In genomic region chr19:32476016-32476711, GRCm38 (mm10) we compare ENCODE assay signal across 19 mouse cellular contexts. TPM values are rescaled to one million over a fixed set of nuclear protein-coding genes. Genes with fewer than 3 reads are reported as not detected.
DNase-seq lines count a peak whose midpoint lies in the region; ATAC-seq lines count a peak whose summit lies in the region.
"Had no signal": no experiment of that assay in that cellular context is flagged by ENCODE, and none has a peak within 500 bp of the region (broad histone marks: within the 10 kb centered on the region; RNA-seq: fewer than 3 reads in every experiment).

No protein-coding gene starts in this region.

- WGBS in kidney, embryonic 15.5 days, result 78% methylated on average over 12 of the region's 12 CpGs

- H3K27ac ChIP-seq in kidney, embryonic 15.5 days, result no peak overlapping the region
- H3K27ac ChIP-seq: forebrain, embryonic 10.5 days; heart, embryonic 15.5 days; hindbrain, embryonic 14.5 days; layer of hippocampus, adult 2 months; limb, embryonic 10.5 days; neural tube, embryonic 15.5 days had no signal

- H3K9me3 ChIP-seq in kidney, embryonic 15.5 days (replicated peaks), result 0 out of 2 replicates have a peak, but pooled peaks cover 3% of the 10 kb centered on the region
- H3K9me3 ChIP-seq: forebrain, embryonic 10.5 days; heart, embryonic 15.5 days; limb, embryonic 10.5 days had no signal

- H3K4me2 ChIP-seq in kidney, embryonic 15.5 days, result no peak overlapping the region
- H3K4me2 ChIP-seq: heart, embryonic 15.5 days; hindbrain, embryonic 14.5 days; neural tube, embryonic 15.5 days had no signal

- no peaks in the 10 kb centered on the region for H3K27me3 ChIP-seq in kidney, embryonic 15.5 days
- H3K27me3 ChIP-seq: heart, embryonic 15.5 days; neural tube, embryonic 15.5 days had no signal

- no peak overlapping the region for H3K9ac ChIP-seq in kidney, embryonic 15.5 days
- H3K9ac ChIP-seq: heart, embryonic 15.5 days; hindbrain, embryonic 14.5 days; neural tube, embryonic 15.5 days had no signal

- no peak for ATAC-seq in kidney, embryonic 15.5 days (replicated peaks; ENCODE audit: low FRiP score)
- ATAC-seq in megakaryocyte progenitor cell, adult 5-6 weeks (replicated peaks; ENCODE audit: poor library complexity), result peak; percentile 82
- ATAC-seq in megakaryocyte, adult 5-6 weeks (ENCODE audit: poor library complexity, severe bottlenecking), result no peak
- ATAC-seq: Patski had no signal

- DNase-seq in kidney, adult 11 months, result peak; percentile 61
- peak; percentile 82 for DNase-seq in c-Kit-positive CD71-positive TER-119-negative erythroid progenitor cells, embryonic 14.5 days (ENCODE audit: low read depth)
- DNase-seq in kidney, postnatal 14 days, result peak; percentile 58
- DNase-seq in frontal cortex, adult 2 months (ENCODE audit: extremely low spot score in 1 of 2, low spot score in 1 of 2), result no peak
- no peak for DNase-seq in right cerebral cortex, postnatal 10 days (ENCODE audit: low spot score in 2 of 2)
- DNase-seq: adrenal gland, postnatal 10 days; cerebellum, adult 2 months; lung, postnatal 14 days; thymus, adult 18-20 months had no signal

- H3K4me1 ChIP-seq in kidney, embryonic 15.5 days, result no peaks in the 10 kb centered on the region
- H3K4me1 ChIP-seq: forebrain, embryonic 10.5 days; heart, embryonic 15.5 days; limb, embryonic 10.5 days; neural tube, embryonic 15.5 days had no signal

- no peaks in the 10 kb centered on the region for H3K36me3 ChIP-seq in kidney, embryonic 15.5 days
- H3K36me3 ChIP-seq: forebrain, embryonic 10.5 days; heart, embryonic 15.5 days; limb, embryonic 10.5 days; neural tube, embryonic 15.5 days had no signal

- no peak overlapping the region for H3K4me3 ChIP-seq in kidney, embryonic 15.5 days (replicated peaks)
- H3K4me3 ChIP-seq: forebrain, embryonic 10.5 days; heart, embryonic 15.5 days; layer of hippocampus, adult 2 months; limb, embryonic 10.5 days; neural tube, embryonic 15.5 days had no signal

RNA-seq across cellular contexts. Expression of gene Minpp1, which starts 9.4 kb away (rescaled TPM):
- polyA plus RNA-seq in kidney, embryonic 15.5 days (2015; fragmentation: Nextera tagmentation; extraction: Ambion mirVana), result 73.7 and 75.4 TPM in 2 replicates
- 58.3 and 67.6 TPM in 2 replicates for total RNA-seq in megakaryocyte progenitor cell, adult 5-6 weeks (2015)
- 45.6 and 53.2 TPM in 2 replicates for total RNA-seq in megakaryocyte progenitor cell, adult 5-6 weeks (2017)
- 23.5 and 27.5 TPM in 2 replicates for total RNA-seq in megakaryocyte, adult 5-6 weeks (2015)
- total RNA-seq in megakaryocyte, adult 5-6 weeks (2017), result 28.2 and 28.5 TPM in 2 replicates
- 41.9 and 46.3 TPM in 2 replicates for polyA plus RNA-seq in frontal cortex, adult 2 months (2012; rRNA removed)

RNA-seq across cellular contexts. Expression of gene Rpl9-ps6, which starts 9.8 kb away (rescaled TPM):
- 103 and 128 TPM in 2 replicates for polyA plus RNA-seq in kidney, embryonic 15.5 days (2015; fragmentation: Nextera tagmentation; extraction: Ambion mirVana)
- total RNA-seq in megakaryocyte progenitor cell, adult 5-6 weeks (2015), result 253 and 285 TPM in 2 replicates
- total RNA-seq in megakaryocyte progenitor cell, adult 5-6 weeks (2017), result 104 and 124 TPM in 2 replicates
- 134 and 153 TPM in 2 replicates for total RNA-seq in megakaryocyte, adult 5-6 weeks (2015)
- total RNA-seq in megakaryocyte, adult 5-6 weeks (2017), result 50.9 and 68.5 TPM in 2 replicates
- 31.7 and 55.2 TPM in 2 replicates for polyA plus RNA-seq in frontal cortex, adult 2 months (2012; rRNA removed)

Comparison
In these comparisons a context has a peak if more than half of its experiments do, and no peak if none do; other contexts are left out.
1. DNase-seq: peak in kidney, adult 11 months (single experiment), c-Kit-positive CD71-positive TER-119-negative erythroid progenitor cells, embryonic 14.5 days (single experiment) and kidney, postnatal 14 days (single experiment); none in frontal cortex, adult 2 months (0 of 2) and right cerebral cortex, postnatal 10 days (0 of 2).